Mouse (Mus musculus) C2C12 (cell line): ENCODE measurements at regions not wholly inside any gene's neighbourhood (a gene's known extent, or its start where the extent isn't known, plus 50 kb on each side); places are given as distances from the start of the nearest gene placed in this dataset.

Source experiments
- H3K27me3 ChIP-seq: one replicate; pipeline ENCODE4 v1.6.1; 2011; ENCODE audit not compliant: control insufficient read depth, insufficient read depth, insufficient read length
- H3K36me3 ChIP-seq: one replicate; pipeline ENCODE4 v1.6.1; 2011; ENCODE audit not compliant: control insufficient read depth, insufficient read depth
- H3K4me3 ChIP-seq: one replicate; pipeline ENCODE4 v1.5.1; 2011; ENCODE audit warnings: mild to moderate bottlenecking, control low read depth; ENCODE audit not compliant: poor library complexity, insufficient read depth, severe bottlenecking
- H3K79me2 ChIP-seq: one replicate; pipeline ENCODE4 v1.6.1; 2011; ENCODE audit not compliant: control insufficient read depth, insufficient read depth
- H3K79me3 ChIP-seq: one replicate; pipeline ENCODE4 v1.6.1; 2011; ENCODE audit warnings: low read depth, control low read depth
- H3ac ChIP-seq: one replicate; pipeline ENCODE3; 2011; ENCODE audit warnings: low read depth; ENCODE audit not compliant: control insufficient read depth, insufficient read length
- CEBPB ChIP-seq: IDR thresholded peaks from one replicate; pipeline ENCODE4 v1.6.1; 2011; ENCODE audit warnings: low read depth, mild to moderate bottlenecking, control low read depth, moderate library complexity
- CTCF ChIP-seq: IDR thresholded peaks from one replicate; pipeline ENCODE4 v1.5.1; 2011; ENCODE audit not compliant: control insufficient read depth, insufficient read depth, insufficient read length
- FOSL1 ChIP-seq: IDR thresholded peaks from one replicate; pipeline ENCODE4 v1.8.0; 2011; ENCODE audit warnings: mild to moderate bottlenecking, low read length; ENCODE audit not compliant: poor library complexity, insufficient read depth, severe bottlenecking
- MAX ChIP-seq: IDR thresholded peaks from one replicate; pipeline ENCODE4 v1.6.1; 2011; ENCODE audit warnings: mild to moderate bottlenecking, control low read depth
- MYOD1 ChIP-seq: IDR thresholded peaks from one replicate; pipeline ENCODE4 v1.6.1; 2011; ENCODE audit warnings: low read depth; ENCODE audit not compliant: control insufficient read depth, insufficient read length
- MYOG ChIP-seq: IDR thresholded peaks from one replicate; pipeline ENCODE4 v1.6.1; 2011; ENCODE audit not compliant: control insufficient read depth, insufficient read length; ENCODE audit errors: extremely low read depth
- USF1 ChIP-seq: IDR thresholded peaks from one replicate; pipeline ENCODE4 v1.6.1; 2011; ENCODE audit warnings: low read depth, mild to moderate bottlenecking, control low read depth, moderate library complexity

DNA sequence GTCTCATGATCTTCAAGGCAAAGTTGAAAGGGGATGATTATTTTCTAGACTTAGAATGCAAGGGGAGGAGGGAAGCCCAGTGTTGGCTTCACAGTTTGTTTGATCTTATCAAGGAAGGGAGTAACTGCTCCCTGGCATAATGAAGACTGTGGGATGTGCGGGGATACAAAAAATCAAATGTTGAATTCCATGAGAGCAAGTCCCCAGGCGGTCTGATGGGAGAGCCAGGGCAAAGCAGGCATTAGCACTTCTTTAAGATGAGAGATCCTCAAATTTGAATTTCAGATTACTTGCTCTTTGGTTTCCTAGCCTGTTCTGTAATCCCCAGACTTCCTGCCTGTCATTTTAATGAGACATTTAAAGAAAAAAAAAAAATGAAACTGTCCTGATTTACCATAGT, 525.6 kb upstream of the Man1a start:
- Histone ChIP-seq H3K27me3 (no peaks in the 10 kb centered on the region), H3K79me3 (no peaks in the 10 kb centered on the region), H3ac (no peak overlapping the region), H3K79me2 (no peaks in the 10 kb centered on the region), H3K4me3 (no peak overlapping the region), H3K36me3 (no peaks in the 10 kb centered on the region)
- TF ChIP-seq USF1 (no peak), MYOD1 (no peak), MYOG (no peak), CEBPB (no peak), FOSL1 (no peak), CTCF (no peak), MAX (no peak)

DNA sequence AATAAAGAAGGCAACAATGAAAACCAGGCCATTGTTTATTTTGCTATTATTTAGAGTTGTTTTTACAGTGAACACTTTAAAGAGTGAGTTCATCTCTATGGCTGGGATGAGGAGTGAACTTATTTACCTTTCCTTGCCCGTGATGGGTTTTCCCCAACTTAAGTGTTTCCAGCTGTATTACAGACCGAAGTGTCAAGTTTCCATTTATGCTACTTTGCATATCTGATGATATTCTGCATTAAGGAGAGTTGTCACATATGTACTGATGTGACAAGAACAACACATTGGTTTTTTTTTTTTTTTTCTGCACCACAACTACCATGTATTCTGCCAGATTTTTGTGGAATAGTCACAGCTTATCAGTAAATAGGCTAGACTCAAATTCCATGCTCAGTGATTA, 518.7 kb upstream of the Man1a start:
- TF ChIP-seq USF1, result no peak
- TF ChIP-seq FOSL1, result no peak
- no peak for TF ChIP-seq CEBPB
- TF ChIP-seq MAX, result no peak
- no peak for TF ChIP-seq MYOD1
- no peak for TF ChIP-seq MYOG
- TF ChIP-seq CTCF, result no peak
- Histone ChIP-seq H3K4me3 (no peak overlapping the region), H3K79me2 (no peaks in the 10 kb centered on the region), H3ac (no peak overlapping the region), H3K79me3 (no peaks in the 10 kb centered on the region), H3K27me3 (no peaks in the 10 kb centered on the region), H3K36me3 (no peaks in the 10 kb centered on the region)

DNA sequence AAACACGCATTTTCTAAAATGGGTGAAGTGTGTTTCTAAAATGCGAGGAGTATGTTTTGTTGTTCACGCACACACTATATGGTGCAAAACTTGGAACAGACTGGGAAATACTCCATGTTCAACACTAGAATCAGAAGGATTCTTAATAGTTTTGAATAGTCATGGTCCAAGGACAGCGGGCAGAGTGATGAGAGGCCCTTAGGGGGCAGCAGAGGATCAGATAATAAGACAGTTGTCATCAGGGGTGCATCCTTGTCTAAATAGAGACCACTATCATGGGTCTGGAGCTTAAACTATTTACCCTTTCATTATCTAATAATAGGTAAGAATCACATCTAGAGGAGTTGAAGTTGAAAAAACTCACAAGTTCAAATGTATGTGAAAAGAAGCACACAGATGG, 482.2 kb upstream of the Man1a start:
- H3K36me3 ChIP-seq, result no peaks in the 10 kb centered on the region
- no peak overlapping the region for H3ac ChIP-seq
- no peak overlapping the region for H3K4me3 ChIP-seq
- TF ChIP-seq MAX (no peak), FOSL1 (no peak), CTCF (peak; percentile 4), USF1 (no peak), MYOD1 (no peak), CEBPB (no peak), MYOG (no peak)
- no peaks in the 10 kb centered on the region for H3K79me3 ChIP-seq
- H3K79me2 ChIP-seq, result no peaks in the 10 kb centered on the region
- no peaks in the 10 kb centered on the region for H3K27me3 ChIP-seq

DNA sequence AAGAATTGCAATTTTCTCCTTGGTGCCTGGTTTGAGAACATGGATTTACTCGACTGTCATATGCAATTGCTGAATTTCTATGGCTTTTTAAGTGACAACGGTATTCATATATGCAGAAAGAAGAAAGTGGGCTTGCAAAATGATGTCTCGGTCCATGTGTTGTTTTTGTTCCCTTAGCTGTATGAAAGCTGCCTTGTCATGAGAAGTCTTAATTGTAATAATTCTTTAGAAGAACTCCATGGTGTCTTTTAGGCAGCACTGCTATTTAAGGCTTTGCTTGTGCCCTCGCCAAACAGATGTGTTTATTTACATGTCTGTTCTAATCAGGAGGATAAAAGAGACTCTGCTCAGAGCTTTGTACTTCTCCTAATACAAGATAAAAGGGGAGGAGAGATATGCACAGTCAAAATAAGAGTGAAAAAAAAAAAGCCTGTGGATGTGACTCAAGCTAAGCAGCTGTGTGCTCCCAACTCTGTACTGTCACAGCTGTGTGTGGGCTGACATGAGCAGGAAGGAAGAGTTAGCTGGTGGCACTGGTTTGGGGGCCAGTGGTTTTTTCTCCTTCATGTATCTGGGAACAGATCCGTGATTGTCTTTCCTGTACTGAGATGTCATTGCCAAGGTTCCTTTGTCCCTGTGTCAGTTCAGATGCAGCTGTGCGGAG, 475.5 kb upstream of the Man1a start:
- H3K4me3 ChIP-seq, result no peak overlapping the region
- H3K79me3 ChIP-seq, result no peaks in the 10 kb centered on the region
- H3K27me3 ChIP-seq, result no peaks in the 10 kb centered on the region
- no peak for TF ChIP-seq MAX
- TF ChIP-seq CEBPB, result no peak
- no peaks in the 10 kb centered on the region for H3K36me3 ChIP-seq
- no peaks in the 10 kb centered on the region for H3K79me2 ChIP-seq
- H3ac ChIP-seq, result no peak overlapping the region

DNA sequence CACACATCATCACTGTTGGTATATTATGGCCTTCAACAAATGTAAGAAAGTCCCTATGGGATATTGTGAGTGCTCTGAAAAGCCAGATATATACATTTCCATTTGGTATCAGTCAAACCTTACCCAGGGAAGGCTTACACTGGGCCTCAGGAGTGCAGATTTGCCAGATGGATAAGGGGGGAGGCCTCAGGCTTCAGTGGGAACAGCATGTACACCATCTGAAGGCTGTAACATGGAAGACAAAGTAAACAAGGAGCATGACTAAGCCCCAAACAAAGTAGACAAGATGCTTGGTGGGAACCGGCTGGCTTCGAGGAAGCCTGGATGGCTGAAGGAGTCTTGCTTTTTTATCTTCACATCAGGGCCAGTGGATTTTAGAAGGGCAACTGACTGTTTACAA, 474.3 kb upstream of the Man1a start:
- TF ChIP-seq MYOD1 (no peak), MYOG (no peak), USF1 (no peak), FOSL1 (no peak), CEBPB (no peak), CTCF (no peak), MAX (no peak)
- Histone ChIP-seq H3K79me3 (no peaks in the 10 kb centered on the region), H3ac (no peak overlapping the region), H3K79me2 (no peaks in the 10 kb centered on the region), H3K4me3 (no peak overlapping the region), H3K36me3 (no peaks in the 10 kb centered on the region), H3K27me3 (no peaks in the 10 kb centered on the region)

DNA sequence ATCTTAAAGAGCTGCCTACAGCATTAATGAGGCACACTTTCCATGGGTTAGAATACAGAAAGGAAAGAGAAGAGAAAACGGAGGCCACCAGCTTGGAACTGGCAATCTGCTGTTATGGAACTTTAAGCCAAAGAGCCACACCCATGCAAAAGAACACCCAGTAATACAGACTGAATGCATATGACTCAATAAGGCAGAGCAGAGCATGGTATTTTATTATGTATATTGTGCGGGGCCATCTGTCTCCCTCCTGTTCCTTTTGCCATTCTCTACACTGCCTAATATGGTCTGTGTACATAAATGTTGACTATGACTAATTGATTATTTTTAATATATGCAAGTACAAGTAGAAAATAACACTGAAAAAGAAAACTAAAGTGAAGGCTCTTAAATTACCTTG, 472.6 kb upstream of the Man1a start:
- TF ChIP-seq CTCF (no peak), MYOG (no peak), MYOD1 (no peak), USF1 (no peak), CEBPB (no peak)
- no peaks in the 10 kb centered on the region for H3K79me3 ChIP-seq
- no peaks in the 10 kb centered on the region for H3K27me3 ChIP-seq
- H3ac ChIP-seq, result no peak overlapping the region
- no peak overlapping the region for H3K4me3 ChIP-seq
- no peaks in the 10 kb centered on the region for H3K36me3 ChIP-seq
- H3K79me2 ChIP-seq, result no peaks in the 10 kb centered on the region
